ENCODE assay signal across 8 mouse cellular contexts in genomic region chr1:24005070-24005804, GRCm38 (mm10). TPM values are rescaled to one million over a fixed set of nuclear protein-coding genes. Genes with fewer than 3 reads are reported as not detected.
DNase-seq lines count a peak whose midpoint lies in the region; ATAC-seq and TF ChIP-seq lines count a peak whose summit lies in the region.

TSS of gene Sdhaf4 (minus strand) at chr1:24005656.

- no peak for TF ChIP-seq CTCF in lung, adult 2 months (IDR thresholded peaks at IDR 0.05; ENCODE audit: insufficient read depth, low read length)

- peak within 1 kb of the TSS; percentile 95 for H3K9ac ChIP-seq in ES-E14 (ENCODE audit: insufficient read depth, low read depth, low read length, poor library complexity, severe bottlenecking)
- peak within 1 kb of the TSS; percentile 86 for H3K9ac ChIP-seq in forebrain, embryonic 15.5 days (replicated peaks)

- H3K4me3 ChIP-seq in ES-E14 (ENCODE audit: insufficient read depth in 1 of 2, low read depth in 1 of 2, low read length in 2 of 2, poor library complexity in 1 of 2, severe bottlenecking in 1 of 2): peak within 1 kb of the TSS; percentile 82 to 91
- peak within 1 kb of the TSS; percentile 62 for H3K4me3 ChIP-seq in forebrain, embryonic 15.5 days
- peak within 1 kb of the TSS; percentile 93 for H3K4me3 ChIP-seq in lung, adult 2 months (replicated peaks; ENCODE audit: extremely low read depth, low read depth, low read length)

- DNase-seq in ES-E14 (ENCODE audit: low read depth, low spot score): peak; percentile 75
- peak; percentile 89 for DNase-seq in cerebellum, adult 11-12 months
- DNase-seq in heart, postnatal 25 days (ENCODE audit: low spot score): peak; percentile 85
- DNase-seq in layer of hippocampus, adult 18-20 months (ENCODE audit: low spot score in 2 of 2): peak; percentile 90 to 94
- DNase-seq in lung, adult 2 months: peak; percentile 91
- peak; percentile 89 to 91 for DNase-seq in thymus, adult 18-20 months

- peak within 1 kb of the TSS; percentile 54 for H3K4me2 ChIP-seq in forebrain, embryonic 15.5 days (replicated peaks)

- peaks cover 9% of the 10 kb centered on the region; the same call in 1 of the 2 replicates for H3K36me3 ChIP-seq in ES-E14 (ENCODE audit: control insufficient read depth, insufficient read depth, low read length, poor library complexity, severe bottlenecking)
- H3K36me3 ChIP-seq in forebrain, embryonic 15.5 days: peaks cover 10% of the 10 kb centered on the region

- ATAC-seq in forebrain, embryonic 15.5 days (replicated peaks): peak; percentile 96
- peak; percentile 72 for ATAC-seq in neutrophil, adult 5-6 weeks (ENCODE audit: extremely low read depth, insufficient number of reproducible peaks, low FRiP score, poor library complexity, severe bottlenecking)

- WGBS in forebrain, embryonic 15.5 days: 2% methylated on average over 46 of the region's 47 CpGs
- WGBS in lung, adult 2 months: under 1% methylated on average over 47 of the region's 47 CpGs

- no peaks in the 10 kb centered on the region for H3K4me1 ChIP-seq in ES-E14 (ENCODE audit: control insufficient read depth in 2 of 2, insufficient read depth in 2 of 2, low read length in 2 of 2, poor library complexity in 1 of 2)
- H3K4me1 ChIP-seq in forebrain, embryonic 15.5 days: peaks cover 10% of the 10 kb centered on the region
- peaks cover 3% of the 10 kb centered on the region; the same call in 1 of the 2 replicates for H3K4me1 ChIP-seq in lung, adult 2 months (ENCODE audit: control insufficient read depth, insufficient read depth, low read length)

- in situ Hi-C loops in ES-E14 (cut with MboI; ENCODE audit: low sequenced_read_pairs in 2 of 2, unreplicated experiment in 2 of 2): no loop called here

- H3K9me3 ChIP-seq in ES-E14 (ENCODE audit: control insufficient read depth, insufficient read depth, low read depth, low read length): no peaks in the 10 kb centered on the region
- no peaks in the 10 kb centered on the region for H3K9me3 ChIP-seq in forebrain, embryonic 15.5 days

- no peaks in the 10 kb centered on the region for H3K27me3 ChIP-seq in forebrain, embryonic 15.5 days

- TF ChIP-seq POLR2A in lung, adult 2 months (IDR thresholded peaks at IDR 0.05; ENCODE audit: borderline replicate concordance, extremely low read depth, low read depth, low read length): peak; percentile 84; the same call in 1 of the 2 replicates

- intact Hi-C loops in heart, postnatal 25 days (cut with DNase I): loop anchor here (2.0 kb wide), 1 partner anchor 82 kb away; the partner anchor contains the start of gene Smap1

- no peak within 1 kb of the TSS for H3K27ac ChIP-seq in ES-E14 (ENCODE audit: insufficient read depth, low read depth, low read length, poor library complexity, severe bottlenecking)
- H3K27ac ChIP-seq in forebrain, embryonic 15.5 days (replicated peaks): peak within 1 kb of the TSS; percentile 89

TF ChIP-seq in ES-E14, 5 proteins besides CTCF, POLR2A, EP300 and RAD21:
- no peak for TF ChIP-seq HCFC1 (IDR thresholded peaks at IDR 0.05; ENCODE audit: borderline replicate concordance, insufficient read depth, low read length)
- TF ChIP-seq ZC3H11A (IDR thresholded peaks at IDR 0.05; ENCODE audit: borderline replicate concordance, low read depth, low read length): no peak
- no peak for TF ChIP-seq ZNF384 (IDR thresholded peaks at IDR 0.05; ENCODE audit: low read depth, low read length)
- no peak for TF ChIP-seq MAFK (IDR thresholded peaks at IDR 0.05; ENCODE audit: insufficient read depth, low read depth, low read length)
- TF ChIP-seq CHD2 (IDR thresholded peaks at IDR 0.05; ENCODE audit: low read depth, low read length): no peak

RNA-seq across cellular contexts. Expression of gene Sdhaf4, which starts in this region (rescaled TPM):
- total RNA-seq in ES-E14 (2012; rRNA removed): 18.2 and 21.0 TPM in 2 replicates
- polyA plus RNA-seq in forebrain, embryonic 15.5 days (2015; fragmentation: Nextera tagmentation; extraction: Ambion mirVana): 102 and 112 TPM in 2 replicates
- total RNA-seq in heart, postnatal 25 days (2021): 10 to 100 TPM; 80.8 to 90.2 TPM
- 10 to 100 TPM; 50.7 to 54.3 TPM for total RNA-seq in layer of hippocampus, adult 18-20 months (2021)
- polyA plus RNA-seq in lung, adult 2 months (2012; rRNA removed): 5.3 and 9.0 TPM in 2 replicates
- total RNA-seq in neutrophil, adult 5-6 weeks (2017): 2.6 and 6.2 TPM in 2 replicates

Comparison
In these comparisons a context has a peak if more than half of its experiments do, and no peak if none do; other contexts are left out.
1. RNA of gene Sdhaf4 (polyA plus RNA-seq): 102 to 112 TPM in forebrain, embryonic 15.5 days; 5.3 to 9.0 TPM in lung, adult 2 months; every median in the first group is over 10 times any median in the second.
2. Peak in every context shown above with its lines, with median percentiles within 50 percentile points of each other: DNase-seq and H3K4me3 ChIP-seq.